Comparison of ENCODE assay signal across 11 mouse cellular contexts in the genomic region with DNA sequence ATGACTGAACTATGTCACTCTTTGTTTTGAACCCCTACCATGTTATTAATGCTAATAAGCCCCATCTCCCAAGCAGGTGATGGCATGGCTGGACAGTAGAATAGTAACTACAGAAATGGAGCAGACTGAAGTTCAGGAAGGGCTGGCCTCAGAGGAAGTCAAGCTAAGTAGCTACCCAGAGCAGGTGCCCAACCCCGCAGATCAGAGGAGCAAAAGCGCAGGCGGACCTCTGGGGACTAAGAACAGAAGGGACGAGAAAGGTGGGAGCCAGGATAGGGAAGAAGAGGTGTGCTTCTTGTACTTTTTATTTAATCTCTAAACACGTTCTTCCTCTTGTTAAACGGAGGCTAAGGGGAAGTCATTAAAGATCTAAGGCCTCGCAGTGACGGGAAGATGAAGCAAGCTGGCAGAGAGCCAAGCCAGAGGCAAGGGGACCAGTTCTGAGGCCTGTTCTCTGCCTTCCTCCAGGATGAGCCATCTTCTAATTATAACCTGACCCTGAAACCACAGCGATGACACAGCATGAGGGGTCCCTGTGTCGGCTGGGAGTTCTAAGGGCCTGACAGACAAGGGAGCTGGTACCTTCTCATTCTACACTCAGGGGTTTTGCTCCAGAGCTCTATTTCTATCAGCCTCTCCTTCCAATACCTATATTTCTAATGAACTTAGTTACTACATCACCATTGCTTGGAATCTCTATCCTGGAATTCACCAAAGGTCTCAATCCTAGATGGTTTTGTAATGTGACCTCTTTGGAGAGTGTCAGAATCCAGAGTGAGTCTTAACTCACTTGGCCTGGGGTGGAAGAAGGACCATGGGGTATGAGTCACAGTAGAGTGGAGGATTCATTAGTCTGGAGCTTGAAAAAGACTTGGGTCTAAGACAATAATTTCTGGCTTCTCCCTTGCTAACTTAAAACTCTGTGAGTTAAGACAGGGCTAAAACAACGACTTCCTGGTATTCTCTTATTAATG.
DNase-seq lines count a peak whose midpoint lies in the region; ATAC-seq and TF ChIP-seq lines count a peak whose summit lies in the region.
"Had no signal": no experiment of that assay in that cellular context is flagged by ENCODE, and none has a peak within 500 bp of the region (broad histone marks: within the 10 kb centered on the region; RNA-seq: fewer than 3 reads in every experiment).

No protein-coding gene starts in this region.

- H3K9ac ChIP-seq in heart, embryonic 15.5 days, result no peak overlapping the region
- H3K9ac ChIP-seq in liver, embryonic 14.5 days (replicated peaks), result no peak overlapping the region
- H3K9ac ChIP-seq in hindbrain, postnatal 0 days (replicated peaks; ENCODE audit: low read length), result no peak overlapping the region
- H3K9ac ChIP-seq: intestine, embryonic 15.5 days had no signal

- TF ChIP-seq CTCF in liver, embryonic 14.5 days (IDR thresholded peaks at IDR 0.05; ENCODE audit: low read depth), result no peak
- no peak for TF ChIP-seq CTCF in hindbrain, postnatal 0 days (IDR thresholded peaks at IDR 0.05; ENCODE audit: low read depth)

- no peak for TF ChIP-seq EP300 in liver, embryonic 14.5 days (IDR thresholded peaks at IDR 0.05; ENCODE audit: low read depth)

- no peak overlapping the region for H3K4me3 ChIP-seq in heart, embryonic 15.5 days
- no peak overlapping the region for H3K4me3 ChIP-seq in liver, embryonic 14.5 days (ENCODE audit: insufficient read depth in 1 of 2, low read depth in 2 of 2, low read length in 2 of 2)
- H3K4me3 ChIP-seq in hindbrain, postnatal 0 days (ENCODE audit: low read length), result no peak overlapping the region
- H3K4me3 ChIP-seq: forebrain, embryonic 10.5 days; intestine, embryonic 15.5 days had no signal

- H3K27ac ChIP-seq in heart, embryonic 15.5 days, result no peak overlapping the region
- H3K27ac ChIP-seq in liver, embryonic 14.5 days, result no peak overlapping the region
- H3K27ac ChIP-seq in hindbrain, postnatal 0 days, result no peak overlapping the region
- H3K27ac ChIP-seq: forebrain, embryonic 10.5 days; intestine, embryonic 15.5 days had no signal

- intact Hi-C loops in heart, postnatal 25 days (cut with DNase I), result no loop called here

- no peak for DNase-seq in heart, postnatal 25 days (ENCODE audit: low spot score)
- peak; percentile 64 for DNase-seq in 3T3-L1 (ENCODE audit: low read depth, low spot score)
- DNase-seq in adrenal gland, postnatal 14 days, result peak; percentile 28
- peak in 2 of 3 experiments; percentile 3 to 41 for DNase-seq in liver, embryonic 14.5 days (ENCODE audit: low read depth in 3 of 3, low spot score in 3 of 3)
- no peak for DNase-seq in hindbrain, postnatal 0 days (ENCODE audit: low spot score)
- DNase-seq in ovary, postnatal 36 days (ENCODE audit: low spot score), result no peak
- no peak for DNase-seq in spleen, postnatal 36 days (ENCODE audit: low spot score in 2 of 2)
- DNase-seq: cerebellum, adult 9-10 months had no signal

- no peaks in the 10 kb centered on the region for H3K27me3 ChIP-seq in heart, embryonic 15.5 days
- H3K27me3 ChIP-seq in liver, embryonic 14.5 days (ENCODE audit: control insufficient read depth, insufficient read depth, low read length), result no peaks in the 10 kb centered on the region
- no peaks in the 10 kb centered on the region for H3K27me3 ChIP-seq in hindbrain, postnatal 0 days (ENCODE audit: insufficient read depth, low read length)
- H3K27me3 ChIP-seq: intestine, embryonic 15.5 days had no signal

- H3K9me3 ChIP-seq in heart, embryonic 15.5 days (replicated peaks), result no peaks in the 10 kb centered on the region
- no peaks in the 10 kb centered on the region for H3K9me3 ChIP-seq in liver, embryonic 14.5 days (ENCODE audit: control insufficient read depth, low read length)
- no peaks in the 10 kb centered on the region for H3K9me3 ChIP-seq in hindbrain, postnatal 0 days (ENCODE audit: low read length)
- H3K9me3 ChIP-seq: forebrain, embryonic 10.5 days; intestine, embryonic 15.5 days had no signal

- 31% methylated on average over 11 of the region's 11 CpGs for WGBS in heart, embryonic 15.5 days
- WGBS in liver, embryonic 14.5 days (ENCODE audit: insufficient replicate concordance), result 13% methylated on average over 11 of the region's 11 CpGs
- WGBS in hindbrain, postnatal 0 days, result 67% methylated on average over 11 of the region's 11 CpGs

- H3K4me2 ChIP-seq in heart, embryonic 15.5 days, result no peak overlapping the region
- no peak overlapping the region for H3K4me2 ChIP-seq in liver, embryonic 14.5 days (ENCODE audit: low read depth)
- H3K4me2 ChIP-seq in hindbrain, postnatal 0 days (ENCODE audit: low read depth, low read length), result no peak overlapping the region
- H3K4me2 ChIP-seq: intestine, embryonic 15.5 days had no signal

- ATAC-seq in heart, embryonic 15.5 days (replicated peaks; ENCODE audit: insufficient number of reproducible peaks, insufficient read depth, low FRiP score, low read depth), result peak; percentile 55; the same call in 1 of the 2 replicates
- peak; percentile 26; the same call in 1 of the 2 replicates for ATAC-seq in liver, embryonic 14.5 days (ENCODE audit: insufficient read depth)
- no peak for ATAC-seq in hindbrain, postnatal 0 days
- ATAC-seq: intestine, embryonic 15.5 days had no signal

- peaks cover 8% of the 10 kb centered on the region for H3K4me1 ChIP-seq in heart, embryonic 15.5 days (replicated peaks)
- no peaks in the 10 kb centered on the region for H3K4me1 ChIP-seq in liver, embryonic 14.5 days (replicated peaks; ENCODE audit: control insufficient read depth in 2 of 2, insufficient read depth in 2 of 2, low read length in 1 of 2)
- H3K4me1 ChIP-seq in hindbrain, postnatal 0 days (ENCODE audit: insufficient read depth, low read length), result no peaks in the 10 kb centered on the region
- H3K4me1 ChIP-seq: forebrain, embryonic 10.5 days; intestine, embryonic 15.5 days had no signal

- no peaks in the 10 kb centered on the region for H3K36me3 ChIP-seq in heart, embryonic 15.5 days
- H3K36me3 ChIP-seq in liver, embryonic 14.5 days (replicated peaks; ENCODE audit: control insufficient read depth, insufficient read depth, low read depth), result no peaks in the 10 kb centered on the region
- no peaks in the 10 kb centered on the region for H3K36me3 ChIP-seq in hindbrain, postnatal 0 days (ENCODE audit: insufficient read depth, low read length)
- H3K36me3 ChIP-seq: forebrain, embryonic 10.5 days; intestine, embryonic 15.5 days had no signal

Comparison
In these comparisons a context has a peak if more than half of its experiments do, and no peak if none do; other contexts are left out.
1. DNase-seq: peak in 3T3-L1 (single experiment), adrenal gland, postnatal 14 days (single experiment) and liver, embryonic 14.5 days (2 of 3); none in heart, postnatal 25 days (single experiment), hindbrain, postnatal 0 days (single experiment), ovary, postnatal 36 days (single experiment) and spleen, postnatal 36 days (0 of 2).